Mouse (Mus musculus): ENCODE measurements around the gene Bicc1.

Gene Bicc1

GRCm38 (mm10) chr10:71159676-71160235 lies at the start of gene Bicc1:
Gene Bicc1, minus strand, starts transcription at chr10:71159700.
- DNase-seq (ENCODE audit: low spot score in 2 of 2): peak in 1 of 2 experiments; percentile 28

DNA sequence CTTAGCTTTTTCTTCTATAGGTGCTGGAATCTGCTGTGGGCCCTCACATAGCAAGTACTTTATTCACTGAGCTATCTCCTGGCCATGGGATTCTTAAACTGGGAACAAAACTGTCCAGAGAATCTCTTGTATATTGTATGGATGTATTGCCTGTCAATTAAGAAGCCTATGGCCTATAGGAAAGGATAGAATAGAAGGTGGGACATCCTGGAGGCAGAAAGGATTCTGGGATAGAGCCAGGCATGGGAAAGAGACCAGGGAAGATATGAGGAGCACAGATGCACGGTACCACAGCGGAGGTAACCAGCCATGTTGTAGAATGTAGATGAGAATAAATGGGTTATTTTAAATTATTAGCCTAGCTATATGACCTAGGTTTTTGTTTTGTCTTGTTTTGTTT lies 42.0 kb upstream of the Bicc1 start:
- DNase-seq (ENCODE audit: low spot score in 2 of 2): no peak

DNA sequence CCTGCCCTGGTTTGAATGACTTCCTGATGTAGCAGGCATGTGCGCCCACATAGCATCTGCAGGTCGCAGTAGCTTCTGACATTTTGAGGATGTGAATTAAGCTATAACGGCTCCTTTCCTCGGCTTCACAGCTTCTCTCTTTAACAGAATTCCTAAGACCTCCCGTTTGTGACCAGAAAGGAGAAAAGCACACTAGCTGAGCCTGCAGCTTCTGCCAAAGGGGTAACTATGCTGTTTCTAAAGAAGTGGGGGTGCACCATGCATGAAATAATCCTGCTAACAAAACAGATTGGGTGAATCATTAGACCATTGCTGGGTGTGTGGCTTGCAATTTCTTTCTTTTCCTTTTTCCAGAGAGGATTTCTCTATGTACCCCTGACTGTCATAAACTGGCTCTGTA lies 41.5 kb upstream of the Bicc1 start:
- no peak for DNase-seq (ENCODE audit: low spot score in 2 of 2)

DNA sequence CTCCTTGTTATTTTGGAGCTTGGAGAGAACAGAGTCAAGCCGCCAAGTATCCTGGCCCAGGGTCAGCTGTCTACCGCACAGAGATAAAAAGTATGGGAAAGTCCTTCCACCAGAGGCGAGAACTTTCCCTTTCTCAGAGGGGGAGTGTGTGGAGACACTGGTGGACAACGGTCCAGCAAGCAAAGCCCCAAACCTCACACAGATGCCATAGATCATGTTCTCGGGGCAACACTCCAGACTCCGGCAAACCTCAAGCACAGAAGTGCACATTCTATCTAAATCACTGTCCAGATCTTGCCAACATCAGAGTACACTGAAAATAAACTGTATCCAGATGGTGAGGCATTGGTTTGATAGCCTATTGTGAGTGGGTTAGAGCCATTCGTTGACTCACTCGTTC lies 39.2 kb upstream of the Bicc1 start:
- no peak for DNase-seq (ENCODE audit: low spot score in 2 of 2)

- DNase-seq (ENCODE audit: low spot score in 2 of 2): no peak
Observed at GRCm38 (mm10) chr10:71197036-71197785, 37.7 kb upstream of the Bicc1 start.

DNA sequence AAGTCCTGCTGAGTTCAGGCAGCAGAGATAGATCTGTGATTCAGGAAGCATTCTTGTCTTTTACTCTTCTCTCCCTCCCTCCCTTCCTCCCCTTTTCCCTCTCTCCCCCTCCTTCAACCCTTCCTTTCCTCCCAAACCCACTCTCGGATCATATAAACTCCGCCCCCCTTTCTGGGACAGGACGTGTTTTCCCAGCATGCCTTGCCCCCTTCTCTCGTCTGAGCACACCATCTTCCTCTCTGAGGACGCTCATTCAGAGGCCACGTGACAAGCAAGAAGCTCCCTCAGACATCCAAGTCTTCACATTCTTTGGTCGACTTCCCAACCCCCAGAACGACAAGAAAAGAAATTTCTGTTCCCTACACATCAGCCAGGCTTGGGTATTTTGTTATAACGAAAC lies 36.0 kb upstream of the Bicc1 start:
- DNase-seq (ENCODE audit: low spot score in 2 of 2): no peak

DNA sequence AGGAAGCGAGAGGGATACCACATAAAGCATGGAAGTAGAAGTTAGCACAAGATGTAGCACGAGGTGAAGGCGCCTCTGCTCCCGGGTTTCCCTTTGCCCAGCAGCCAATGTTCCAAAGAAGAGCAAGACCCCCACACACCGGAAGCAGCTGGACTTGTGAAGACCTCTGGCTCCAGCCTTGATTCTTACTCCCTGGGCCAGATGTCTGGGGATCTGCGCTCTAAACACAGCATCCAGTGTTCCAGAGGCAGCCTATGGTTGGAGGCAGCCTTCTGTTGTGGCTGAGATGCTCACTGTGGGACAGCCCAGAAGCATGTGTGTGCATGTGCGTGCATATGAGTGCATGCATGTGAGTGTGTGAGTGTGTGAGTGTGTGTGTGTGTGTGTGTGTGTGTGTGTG lies 35.2 kb upstream of the Bicc1 start:
- no peak for DNase-seq (ENCODE audit: low spot score in 2 of 2)

DNA sequence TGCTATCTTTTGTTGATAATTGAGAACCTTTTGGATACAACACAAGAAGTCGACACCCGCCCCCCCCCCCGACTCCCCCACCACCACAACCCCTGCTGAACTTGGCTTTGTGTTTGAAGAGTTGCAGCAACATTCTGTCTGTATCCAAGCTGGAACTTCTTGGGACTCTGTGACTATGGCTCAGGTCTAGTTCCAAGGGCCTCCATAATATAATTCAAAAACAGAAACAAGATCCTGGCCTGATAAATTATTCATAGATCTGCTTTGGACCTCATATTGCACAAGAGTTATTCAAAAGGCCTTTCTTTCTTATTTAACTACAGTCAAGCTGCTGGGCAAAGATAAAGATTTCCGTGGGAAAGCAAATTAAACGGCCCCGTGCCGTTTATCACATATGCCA lies 33.8 kb upstream of the Bicc1 start:
- no peak for DNase-seq (ENCODE audit: low spot score in 2 of 2)

- no peak for DNase-seq (ENCODE audit: low spot score in 2 of 2)
Observed at GRCm38 (mm10) chr10:71192886-71193285, 33.4 kb upstream of the Bicc1 start.

- DNase-seq (ENCODE audit: low spot score in 2 of 2): no peak
Observed at GRCm38 (mm10) chr10:71188681-71189080, 29.2 kb upstream of the Bicc1 start.

- no peak for DNase-seq (ENCODE audit: low spot score in 2 of 2)
Observed at GRCm38 (mm10) chr10:71185059-71185458, 25.6 kb upstream of the Bicc1 start.

GRCm38 (mm10) chr10:71183339-71184031 lies 24.0 kb upstream of the Bicc1 start:
- no peak for DNase-seq (ENCODE audit: low spot score in 2 of 2)

GRCm38 (mm10) chr10:71181931-71182330 lies 22.4 kb upstream of the Bicc1 start:
- DNase-seq (ENCODE audit: low spot score in 2 of 2): no peak

DNA sequence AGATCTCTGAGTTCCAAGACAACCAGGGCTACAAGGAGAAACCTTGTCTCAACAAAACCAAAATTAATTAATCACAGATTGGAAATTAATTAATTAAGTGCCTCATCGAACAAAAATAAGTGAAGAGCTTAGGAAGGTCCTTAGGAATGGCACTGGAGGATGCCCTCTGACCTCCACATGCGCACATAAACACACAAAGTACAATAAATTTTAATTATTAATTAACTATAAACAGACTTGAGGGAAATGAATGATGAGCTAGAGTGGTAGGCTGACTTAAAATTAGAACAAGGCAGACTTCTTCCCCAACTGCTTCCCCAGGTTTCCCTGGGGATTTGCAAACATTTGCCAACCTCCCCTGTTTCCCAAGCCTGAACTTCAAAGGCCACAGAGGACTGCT lies 21.6 kb upstream of the Bicc1 start:
- no peak for DNase-seq (ENCODE audit: low spot score in 2 of 2)

DNA sequence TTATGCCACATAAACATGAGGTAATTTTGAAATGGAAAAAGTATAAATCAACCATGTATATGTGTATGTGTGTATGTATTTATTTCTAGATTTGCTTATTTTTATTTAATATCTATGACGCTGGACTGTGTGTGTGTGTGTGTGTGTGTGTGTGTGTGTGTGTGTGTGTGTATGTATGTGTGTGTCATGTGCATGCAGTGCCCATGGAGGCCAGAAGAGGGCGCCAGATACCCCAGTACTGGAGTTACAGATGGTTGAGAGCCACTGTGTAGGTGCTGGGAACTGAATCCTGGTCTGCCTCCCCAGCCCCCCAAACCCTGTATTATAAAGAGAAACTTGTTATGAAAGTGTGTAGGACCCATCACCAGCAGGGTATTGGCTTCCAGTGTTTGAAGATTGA lies 20.6 kb upstream of the Bicc1 start:
- no peak for DNase-seq (ENCODE audit: low spot score in 2 of 2)

GRCm38 (mm10) chr10:71177201-71177600 lies 17.7 kb upstream of the Bicc1 start:
- no peak for DNase-seq (ENCODE audit: low spot score in 2 of 2)

GRCm38 (mm10) chr10:71176341-71176740 lies 16.8 kb upstream of the Bicc1 start:
- DNase-seq (ENCODE audit: low spot score in 2 of 2): no peak

DNA sequence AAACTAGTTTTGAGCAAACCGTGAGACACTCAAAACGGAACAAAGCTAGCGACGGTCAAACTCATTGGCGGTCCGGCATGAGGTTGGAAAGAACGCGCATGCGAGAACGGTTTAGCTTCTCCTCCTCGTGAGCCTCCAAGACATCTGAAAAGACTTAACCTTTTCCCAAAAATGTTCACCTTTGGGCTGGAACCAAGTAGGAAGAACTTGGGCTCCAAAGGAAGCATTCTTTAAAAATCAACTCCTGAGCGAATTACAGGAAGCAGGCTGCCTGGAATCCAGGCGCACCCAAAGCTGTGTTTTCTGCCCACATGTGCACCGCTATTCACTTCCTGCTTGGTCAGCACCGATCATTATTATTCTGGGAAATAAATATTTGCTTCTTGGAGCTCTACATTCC lies 15.8 kb upstream of the Bicc1 start:
- no peak for DNase-seq (ENCODE audit: low spot score in 2 of 2)

GRCm38 (mm10) chr10:71171414-71171813 lies 11.9 kb upstream of the Bicc1 start:
- DNase-seq (ENCODE audit: low spot score in 2 of 2): no peak

- no peak for DNase-seq (ENCODE audit: low spot score in 2 of 2)
Observed at GRCm38 (mm10) chr10:71170771-71171170, 11.3 kb upstream of the Bicc1 start.

GRCm38 (mm10) chr10:71169811-71170210 lies 10.3 kb upstream of the Bicc1 start:
- DNase-seq (ENCODE audit: low spot score in 2 of 2): no peak

DNA sequence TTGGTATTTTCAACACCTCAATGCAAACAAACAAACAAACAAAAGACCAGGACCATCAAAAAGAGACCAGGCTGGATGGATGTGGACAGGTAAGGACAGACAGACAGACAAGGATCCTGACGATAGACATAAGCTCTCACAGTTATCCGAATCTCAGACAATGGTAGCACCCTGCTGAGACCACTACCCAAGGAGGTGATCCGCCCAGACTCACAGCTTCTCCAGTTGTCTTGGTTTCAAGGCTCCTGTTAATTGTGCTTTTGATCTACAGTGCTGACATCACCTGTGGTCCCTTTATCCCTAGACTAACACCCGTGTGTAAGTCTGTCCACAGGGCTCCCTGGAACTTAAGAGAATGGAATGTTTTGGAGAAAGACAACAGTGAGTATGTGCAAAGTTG lies 9.7 kb upstream of the Bicc1 start:
- no peak for DNase-seq (ENCODE audit: low spot score in 2 of 2)

- DNase-seq (ENCODE audit: low spot score in 2 of 2): peak in 1 of 2 experiments; percentile 12
Observed at GRCm38 (mm10) chr10:71160449-71160848, 949 bp upstream of the Bicc1 start.

All from right cerebral cortex, adult 2 months (tissue).